In genomic region chr12:39831079-39831478, GRCm38 (mm10) we compare ENCODE assay signal across 25 mouse cellular contexts.
DNase-seq lines count a peak whose midpoint lies in the region; ATAC-seq lines count a peak whose summit lies in the region.
"Had no signal": no experiment of that assay in that cellular context is flagged by ENCODE, and none has a peak within 500 bp of the region (broad histone marks: within the 10 kb centered on the region; RNA-seq: fewer than 3 reads in every experiment).

No protein-coding gene starts in this region.

- ATAC-seq in heart, embryonic 14.5 days (ENCODE audit: insufficient number of reproducible peaks, insufficient read depth, low FRiP score, low read depth): no peak
- ATAC-seq: forebrain, embryonic 13.5 days; forebrain, postnatal 0 days; intestine, embryonic 15.5 days; Patski had no signal

- DNase-seq in heart, adult 18-20 months: no peak
- DNase-seq in testis, postnatal 14 days (ENCODE audit: low spot score): peak; percentile 6
- DNase-seq in testis, postnatal 10 days (ENCODE audit: low spot score): no peak
- DNase-seq in retina, postnatal 1 day: peak; percentile 40
- DNase-seq in adrenal gland, postnatal 10 days: no peak
- no peak for DNase-seq in lung, postnatal 14 days
- DNase-seq: adrenal gland, adult 2 months; adrenal gland, postnatal 25 days; cerebellum, adult 18-20 months; cerebellum, adult 9-10 months; cerebellum, postnatal 14 days; forebrain, postnatal 0 days; gastrocnemius, adult 2 months; gastrocnemius, postnatal 14 days; heart, adult 11 months; heart, postnatal 14 days had no signal

- H3K27me3 ChIP-seq in heart, embryonic 14.5 days (ENCODE audit: control insufficient read depth, insufficient read depth, low read length): no peaks in the 10 kb centered on the region
- H3K27me3 ChIP-seq: forebrain, embryonic 13.5 days; heart, embryonic 13.5 days; hindbrain, embryonic 12.5 days; hindbrain, embryonic 15.5 days; intestine, embryonic 15.5 days had no signal

- no peak overlapping the region for H3K9ac ChIP-seq in heart, embryonic 14.5 days (ENCODE audit: low read length)
- H3K9ac ChIP-seq: forebrain, embryonic 13.5 days; forebrain, postnatal 0 days; heart, embryonic 13.5 days; hindbrain, embryonic 12.5 days; hindbrain, embryonic 15.5 days; intestine, embryonic 15.5 days had no signal

- no peak overlapping the region for H3K27ac ChIP-seq in heart, embryonic 14.5 days (replicated peaks in 1 of 2; ENCODE audit: control insufficient read depth in 1 of 2, insufficient read depth in 1 of 2, low read depth in 2 of 2, low read length in 2 of 2)
- H3K27ac ChIP-seq: forebrain, embryonic 10.5 days; forebrain, embryonic 13.5 days; gastrocnemius, adult 2 months; heart, embryonic 13.5 days; hindbrain, embryonic 12.5 days; hindbrain, embryonic 15.5 days; intestine, embryonic 15.5 days had no signal

- no peaks in the 10 kb centered on the region for H3K9me3 ChIP-seq in heart, embryonic 14.5 days (ENCODE audit: control insufficient read depth, low read length)
- H3K9me3 ChIP-seq: forebrain, embryonic 10.5 days; forebrain, embryonic 13.5 days; G1E; heart, embryonic 13.5 days; hindbrain, embryonic 12.5 days; hindbrain, embryonic 15.5 days; intestine, embryonic 15.5 days had no signal

- no peaks in the 10 kb centered on the region for H3K36me3 ChIP-seq in heart, embryonic 14.5 days (ENCODE audit: control insufficient read depth, insufficient read depth, low read length)
- H3K36me3 ChIP-seq: forebrain, embryonic 10.5 days; G1E; heart, embryonic 13.5 days; hindbrain, embryonic 12.5 days; hindbrain, embryonic 15.5 days; intestine, embryonic 15.5 days had no signal

- H3K4me2 ChIP-seq in heart, embryonic 14.5 days (ENCODE audit: low read length): peak overlapping the region; percentile 6
- H3K4me2 ChIP-seq: forebrain, embryonic 13.5 days; heart, embryonic 13.5 days; hindbrain, embryonic 12.5 days; hindbrain, embryonic 15.5 days; intestine, embryonic 15.5 days had no signal

- no peak overlapping the region for H3K4me3 ChIP-seq in heart, embryonic 14.5 days (ENCODE audit: control insufficient read depth in 1 of 2, insufficient read depth in 1 of 2, low read depth in 1 of 2, low read length in 2 of 2)
- H3K4me3 ChIP-seq: forebrain, embryonic 10.5 days; forebrain, embryonic 13.5 days; gastrocnemius, adult 2 months; heart, embryonic 13.5 days; hindbrain, embryonic 12.5 days; hindbrain, embryonic 15.5 days; intestine, embryonic 15.5 days had no signal

- H3K4me1 ChIP-seq in heart, embryonic 14.5 days (ENCODE audit: control insufficient read depth in 2 of 2, insufficient read depth in 2 of 2, low read length in 2 of 2): peaks cover 0 to 11% of the 10 kb centered on the region in 2 experiments; a peak in 2 of 4 replicates
- H3K4me1 ChIP-seq: forebrain, embryonic 10.5 days; forebrain, embryonic 13.5 days; heart, embryonic 13.5 days; hindbrain, embryonic 12.5 days; hindbrain, embryonic 15.5 days; intestine, embryonic 15.5 days had no signal

- WGBS in heart, embryonic 14.5 days: 71% methylated on average over 7 of the region's 7 CpGs

Comparison
In these comparisons a context has a peak if more than half of its experiments do, and no peak if none do; other contexts are left out.
1. DNase-seq: peak in testis, postnatal 14 days (single experiment) and retina, postnatal 1 day (single experiment); none in heart, adult 18-20 months (0 of 2), testis, postnatal 10 days (single experiment), adrenal gland, postnatal 10 days (single experiment) and lung, postnatal 14 days (single experiment).